In genomic region chrX:162761716-162762395, GRCm38 (mm10) we compare ENCODE assay signal across 8 mouse cellular contexts. TPM values are rescaled to one million over a fixed set of nuclear protein-coding genes. Genes with fewer than 3 reads are reported as not detected.
DNase-seq lines count a peak whose midpoint lies in the region; ATAC-seq and TF ChIP-seq lines count a peak whose summit lies in the region.

No protein-coding gene starts in this region.

- H3K4me2 ChIP-seq in forebrain, embryonic 13.5 days: peak overlapping the region; percentile 66
- H3K4me2 ChIP-seq in limb, embryonic 13.5 days (replicated peaks): peak overlapping the region; percentile 66
- H3K4me2 ChIP-seq in stomach, postnatal 0 days (replicated peaks; ENCODE audit: low read depth): peak overlapping the region; percentile 54

- DNase-seq in cerebellum, adult 2 months: no peak
- DNase-seq in cerebellum, adult 11-12 months: no peak
- DNase-seq in CD4-positive helper T cell, adult 2 months (ENCODE audit: low read depth, low spot score): peak; percentile 7
- DNase-seq in stomach, postnatal 0 days (ENCODE audit: low spot score): no peak
- no peak for DNase-seq in urinary bladder, postnatal 4 days (ENCODE audit: low spot score in 2 of 2)
- no peak for DNase-seq in layer of hippocampus, postnatal 25 days (ENCODE audit: extremely low spot score in 1 of 2, low spot score in 1 of 2)

- no peak for ATAC-seq in forebrain, embryonic 13.5 days
- no peak for ATAC-seq in limb, embryonic 13.5 days (ENCODE audit: low FRiP score, low read depth)
- no peak for ATAC-seq in stomach, postnatal 0 days (ENCODE audit: low FRiP score, low TSS enrichment)

- 0 out of 2 replicates have a peak, but pooled peaks cover 3% of the 10 kb centered on the region for H3K36me3 ChIP-seq in forebrain, embryonic 13.5 days (ENCODE audit: poor library complexity, severe bottlenecking)
- peaks cover 6% of the 10 kb centered on the region; the same call in 1 of the 2 replicates for H3K36me3 ChIP-seq in limb, embryonic 13.5 days
- no peaks in the 10 kb centered on the region for H3K36me3 ChIP-seq in stomach, postnatal 0 days (ENCODE audit: control insufficient read depth, insufficient read depth, low read length)

- H3K27ac ChIP-seq in cerebellum, adult 2 months (ENCODE audit: insufficient read depth, low read length): no peak overlapping the region
- no peak overlapping the region for H3K27ac ChIP-seq in forebrain, embryonic 13.5 days
- H3K27ac ChIP-seq in limb, embryonic 13.5 days: no peak overlapping the region
- no peak overlapping the region for H3K27ac ChIP-seq in stomach, postnatal 0 days (replicated peaks)

- H3K4me1 ChIP-seq in cerebellum, adult 2 months (ENCODE audit: control insufficient read depth, insufficient read depth, low read length): no peaks in the 10 kb centered on the region
- H3K4me1 ChIP-seq in forebrain, embryonic 13.5 days: peaks cover 8% of the 10 kb centered on the region
- H3K4me1 ChIP-seq in limb, embryonic 13.5 days: peaks cover 6% of the 10 kb centered on the region; the same call in 1 of the 2 replicates
- H3K4me1 ChIP-seq in stomach, postnatal 0 days (replicated peaks; ENCODE audit: control insufficient read depth, insufficient read depth): no peaks in the 10 kb centered on the region

- H3K4me3 ChIP-seq in cerebellum, adult 2 months (replicated peaks; ENCODE audit: insufficient read depth, low read depth, low read length): peak overlapping the region; percentile 30
- peak overlapping the region; percentile 61 for H3K4me3 ChIP-seq in forebrain, embryonic 13.5 days
- peak overlapping the region; percentile 66 for H3K4me3 ChIP-seq in limb, embryonic 13.5 days
- H3K4me3 ChIP-seq in stomach, postnatal 0 days (ENCODE audit: low read depth, low read length): peak overlapping the region; percentile 65

- no peak for TF ChIP-seq EP300 in stomach, postnatal 0 days (optimal IDR thresholded peaks at IDR 0.05)

- WGBS in cerebellum, adult 2 months: 22% methylated on average over 9 of the region's 9 CpGs
- 56% methylated on average over 9 of the region's 9 CpGs for WGBS in forebrain, embryonic 13.5 days
- WGBS in limb, embryonic 13.5 days: 40% methylated on average over 9 of the region's 9 CpGs
- 21% methylated on average over 9 of the region's 9 CpGs for WGBS in stomach, postnatal 0 days

- TF ChIP-seq CTCF in cerebellum, adult 2 months (IDR thresholded peaks at IDR 0.05; ENCODE audit: borderline replicate concordance, insufficient read depth, low read depth, low read length): no peak
- TF ChIP-seq CTCF in stomach, postnatal 0 days (IDR thresholded peaks at IDR 0.05; ENCODE audit: low read depth): peak; percentile 22; the same call in 1 of the 2 replicates

- no peak for TF ChIP-seq POLR2A in cerebellum, adult 2 months (IDR thresholded peaks at IDR 0.05; ENCODE audit: borderline replicate concordance, insufficient read depth, low read length)

- no peaks in the 10 kb centered on the region for H3K27me3 ChIP-seq in cerebellum, adult 2 months (ENCODE audit: control insufficient read depth, insufficient read depth, low read length)
- H3K27me3 ChIP-seq in forebrain, embryonic 13.5 days: no peaks in the 10 kb centered on the region
- peaks cover 6% of the 10 kb centered on the region; the same call in 1 of the 2 replicates for H3K27me3 ChIP-seq in limb, embryonic 13.5 days
- no peaks in the 10 kb centered on the region for H3K27me3 ChIP-seq in stomach, postnatal 0 days (ENCODE audit: control insufficient read depth, insufficient read depth, low read length)

- no peaks in the 10 kb centered on the region for H3K9me3 ChIP-seq in forebrain, embryonic 13.5 days (replicated peaks)
- no peaks in the 10 kb centered on the region for H3K9me3 ChIP-seq in limb, embryonic 13.5 days
- no peaks in the 10 kb centered on the region for H3K9me3 ChIP-seq in stomach, postnatal 0 days (ENCODE audit: control insufficient read depth, low read length)

- H3K9ac ChIP-seq in forebrain, embryonic 13.5 days: peak overlapping the region; percentile 71
- H3K9ac ChIP-seq in limb, embryonic 13.5 days: peak overlapping the region; percentile 81
- H3K9ac ChIP-seq in stomach, postnatal 0 days (ENCODE audit: low read length): no peak overlapping the region

RNA-seq across cellular contexts. Expression of gene Rbbp7, which starts 1.7 kb away (rescaled TPM):
- 109 and 111 TPM in 2 replicates for polyA plus RNA-seq in cerebellum, adult 2 months (2012; rRNA removed)
- polyA plus RNA-seq in forebrain, embryonic 13.5 days (2015; fragmentation: Nextera tagmentation; extraction: Ambion mirVana): 266 and 278 TPM in 2 replicates
- polyA plus RNA-seq in limb, embryonic 13.5 days (2015; fragmentation: Nextera tagmentation; extraction: Ambion mirVana): 491 and 493 TPM in 2 replicates
- polyA plus RNA-seq in stomach, postnatal 0 days (2015; fragmentation: Nextera tagmentation; extraction: Ambion mirVana): 269 and 276 TPM in 2 replicates
- 100 to 1,000 TPM; 145 to 159 TPM for total RNA-seq in layer of hippocampus, postnatal 25 days (2021)
